Mouse (Mus musculus): ENCODE measurements around the gene B3gnt4. TPM values are rescaled to one million over a fixed set of nuclear protein-coding genes. Genes with fewer than 3 reads are reported as not detected.

Gene B3gnt4
- polyA plus RNA-seq, 1 experiment from 2014 or later = 0.48 TPM

- DNase-seq (ENCODE audit: low spot score) = no peak
Observed at GRCm38 (mm10) chr5:123525916-123526495, 15.7 kb downstream of the B3gnt4 start.

GRCm38 (mm10) chr5:123528641-123529040 is 18.4 kb downstream of the B3gnt4 start:
- no peak for DNase-seq (ENCODE audit: low spot score)

GRCm38 (mm10) chr5:123530056-123530455 is 19.8 kb downstream of the B3gnt4 start:
- DNase-seq (ENCODE audit: low spot score) = no peak

GRCm38 (mm10) chr5:123533801-123534200 is 23.5 kb downstream of the B3gnt4 start:
- no peak for DNase-seq (ENCODE audit: low spot score)

GRCm38 (mm10) chr5:123555693-123556092 is 45.4 kb downstream of the B3gnt4 start:
- DNase-seq (ENCODE audit: low spot score) = no peak

- no peak for DNase-seq (ENCODE audit: low spot score)
Observed at GRCm38 (mm10) chr5:123556451-123556850, 46.2 kb downstream of the B3gnt4 start.

GRCm38 (mm10) chr5:123559588-123559987 is 49.3 kb downstream of the B3gnt4 start:
- DNase-seq (ENCODE audit: low spot score) = no peak

GRCm38 (mm10) chr5:123561128-123561527 is 50.9 kb downstream of the B3gnt4 start:
- DNase-seq (ENCODE audit: low spot score) = no peak

Small RNAs within 50 kb of the gene (microRNA-seq; reads per million reads assigned to microRNA genes)
- 1.2 reads per million for gene Mir7647 (ENCODE audit: borderline number of aligned reads)

Other genes with a start within 250 kb of the B3gnt4 start
- 17.6 and 21.5 TPM in 2 replicates for gene Bcl7a, start 166.6 kb upstream of the B3gnt4 start, polyA plus RNA-seq (2015; fragmentation: Nextera tagmentation; extraction: Ambion mirVana)
- 7.3 and 8.2 TPM in 2 replicates for gene Mlxip, start 115.7 kb upstream of the B3gnt4 start, polyA plus RNA-seq (2015; fragmentation: Nextera tagmentation; extraction: Ambion mirVana)
- gene Lrrc43, start 21.2 kb upstream of the B3gnt4 start, polyA plus RNA-seq (2015; fragmentation: Nextera tagmentation; extraction: Ambion mirVana) = 0.09 and 0.10 TPM in 2 replicates
- 0.17 and 0.49 TPM in 2 replicates for gene Il31, start 21.0 kb upstream of the B3gnt4 start, polyA plus RNA-seq (2015; fragmentation: Nextera tagmentation; extraction: Ambion mirVana)
- 131 and 139 TPM in 2 replicates for gene Diablo, start 13.7 kb downstream of the B3gnt4 start, polyA plus RNA-seq (2015; fragmentation: Nextera tagmentation; extraction: Ambion mirVana)
- gene Gm49027, start 15.0 kb downstream of the B3gnt4 start, polyA plus RNA-seq (2015; fragmentation: Nextera tagmentation; extraction: Ambion mirVana) = 0.21 TPM in 1 of 2 replicates, not detected in the other
- gene Vps33a, start 62.6 kb downstream of the B3gnt4 start, polyA plus RNA-seq (2015; fragmentation: Nextera tagmentation; extraction: Ambion mirVana) = 20.7 and 23.0 TPM in 2 replicates
- 30.6 and 33.7 TPM in 2 replicates for gene Clip1, start 174.2 kb downstream of the B3gnt4 start, polyA plus RNA-seq (2015; fragmentation: Nextera tagmentation; extraction: Ambion mirVana)
- 83.8 and 86.3 TPM in 2 replicates for gene Zcchc8, start 210.6 kb downstream of the B3gnt4 start, polyA plus RNA-seq (2015; fragmentation: Nextera tagmentation; extraction: Ambion mirVana)
- gene Rsrc2, start 239.0 kb downstream of the B3gnt4 start, polyA plus RNA-seq (2015; fragmentation: Nextera tagmentation; extraction: Ambion mirVana) = 129 and 144 TPM in 2 replicates
- 16.2 and 18.2 TPM in 2 replicates for gene Kntc1, start 239.3 kb downstream of the B3gnt4 start, polyA plus RNA-seq (2015; fragmentation: Nextera tagmentation; extraction: Ambion mirVana)

Data from thymus, postnatal 0 days (tissue).